Mouse (Mus musculus) heart, postnatal 0 days (tissue): ENCODE measurements around the gene Shisa5.

Experiments used
- CTCF ChIP-seq: IDR thresholded peaks from 2 replicates; pipeline ENCODE4 v1.5.1; 2016; ENCODE audit warnings: antibody characterized with exemption, control low read depth, low read depth
- EP300 ChIP-seq: IDR thresholded peaks from 2 replicates; pipeline ENCODE4 v1.6.1; 2016; ENCODE audit warnings: antibody characterized with exemption, low read depth

DNA sequence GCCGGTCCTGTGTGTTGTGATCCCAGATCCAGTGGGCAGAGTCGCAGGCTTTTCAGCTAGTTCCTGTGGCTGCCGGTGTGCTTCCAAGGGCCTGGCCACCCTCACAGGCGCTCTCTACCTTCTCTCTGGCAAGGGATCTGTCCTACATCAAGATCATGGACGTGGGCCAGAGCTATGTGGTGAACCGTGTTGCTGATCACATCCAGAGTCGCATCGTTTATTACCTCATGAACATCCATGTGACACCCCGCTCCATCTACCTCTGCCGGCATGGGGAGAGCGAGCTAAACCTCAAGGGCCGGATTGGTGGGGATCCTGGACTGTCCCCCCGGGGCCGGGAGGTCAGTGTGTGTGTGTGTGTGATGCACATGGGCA lies 28.1 kb upstream of the Shisa5 start:
- TF ChIP-seq CTCF (no peak), EP300 (no peak)
